Mouse (Mus musculus) hindbrain, postnatal 0 days (tissue): Measurements from ENCODE around the gene Lmo1. TPM values are rescaled to one million over a fixed set of nuclear protein-coding genes. Genes with fewer than 3 reads are reported as not detected.

Experiments used
- ATAC-seq: fragments of 200-750 bp; cut with Nextera tagmentation; 2 replicates; pipeline ENCODE4 v1.8.0; 2017; ENCODE audit warnings: mild to moderate bottlenecking, moderate TSS enrichment, moderate library complexity
- DNase-seq: peaks from one replicate; pipeline ENCODE4 v3.0.0-alpha.2; 2015; ENCODE audit warnings: low spot score
- H3K27ac ChIP-seq: fragments of 300-500 bp; sonication (generic); 2 replicates; pipeline ENCODE4 v1.5.1; 2014; ENCODE audit warnings: mild to moderate bottlenecking
- H3K27me3 ChIP-seq: fragments of 300-500 bp; sonication (generic); 2 replicates; pipeline ENCODE4 v1.6.1; 2014; ENCODE audit warnings: low read length, mixed read lengths; ENCODE audit not compliant: insufficient read depth
- H3K36me3 ChIP-seq: fragments of 300-500 bp; sonication (generic); 2 replicates; pipeline ENCODE4 v1.6.1; 2014; ENCODE audit warnings: low read length, mixed read lengths; ENCODE audit not compliant: insufficient read depth
- H3K4me1 ChIP-seq: fragments of 300-500 bp; sonication (generic); 2 replicates; pipeline ENCODE4 v1.6.1; 2014; ENCODE audit warnings: antibody characterized with exemption, low read length, mixed read lengths; ENCODE audit not compliant: insufficient read depth
- H3K4me2 ChIP-seq: fragments of 300-500 bp; sonication (generic); 2 replicates; pipeline ENCODE4 v1.6.1; 2014; ENCODE audit warnings: low read depth, mild to moderate bottlenecking, low read length, moderate library complexity, mixed read lengths
- H3K4me3 ChIP-seq: fragments of 300-500 bp; sonication (generic); 2 replicates; pipeline ENCODE4 v1.5.1; 2014; ENCODE audit warnings: low read length
- H3K9ac ChIP-seq: fragments of 300-500 bp; sonication (generic); replicated peaks from 2 replicates; pipeline ENCODE4 v1.6.1; 2014; ENCODE audit warnings: mild to moderate bottlenecking, low read length, moderate library complexity, mixed read lengths
- H3K9me3 ChIP-seq: fragments of 300-500 bp; sonication (generic); 2 replicates; pipeline ENCODE4 v1.6.1; 2016; ENCODE audit warnings: low read length, mixed read lengths
- CTCF ChIP-seq: IDR thresholded peaks from 2 replicates; pipeline ENCODE4 v1.5.1; 2016; ENCODE audit warnings: antibody characterized with exemption, control low read depth, low read depth
- WGBS: fragments of 180-500 bp; shearing (Covaris S2); extraction: QIAGEN DNeasy Blood & Tissue Kit; methylation state at CpG from one replicate; pipeline ENCODE4 v1.1.7; 2014; 5-methylcytosine and 5-hydroxymethylcytosine counted together
- polyA plus RNA-seq: library from polyadenylated mRNA; unstranded; fragments of >200 nt; fragmentation: Nextera tagmentation; extraction: Ambion mirVana; gene quantifications from 2 replicates; pipeline ENCODE4 v1.2.1, GENCODE M21; 2015
- total RNA-seq: library from RNA; depleted of rRNA; stranded (reverse); fragments of >200 nt; gene quantifications from 2 replicates; pipeline ENCODE4 v1.2.3, GENCODE M21; 2014

Lmo1 gene
- total and polyA plus RNA-seq, 2 experiments from 2014 or later: 48.4 to 53.0 TPM

DNA sequence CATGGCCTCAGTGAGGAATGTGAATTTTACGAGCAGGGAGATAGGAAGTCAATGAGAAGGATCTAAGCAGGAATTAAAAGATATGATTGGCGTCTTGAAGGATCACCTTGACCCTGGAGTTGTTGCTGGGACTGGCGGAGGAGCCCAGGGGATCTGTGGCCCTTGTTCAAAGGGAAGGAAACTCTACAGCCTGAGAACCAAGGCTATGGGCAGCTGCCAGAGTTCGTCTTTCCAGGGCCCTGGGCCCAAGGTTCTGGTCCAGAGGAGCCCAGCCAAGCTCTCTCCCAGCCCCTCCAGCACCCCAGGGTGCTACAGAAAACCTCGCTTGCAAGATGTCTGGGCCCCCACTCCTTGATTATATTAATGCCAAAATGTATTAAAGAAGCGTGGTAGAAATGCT lies 21.0 kb upstream of the Lmo1 start:
- no peak overlapping the region for H3K9ac ChIP-seq
- no peak overlapping the region for H3K4me2 ChIP-seq
- no peaks in the 10 kb centered on the region for H3K36me3 ChIP-seq
- no peak overlapping the region for H3K27ac ChIP-seq
- no peak overlapping the region for H3K4me3 ChIP-seq
- DNase-seq (no peak), ATAC-seq (no peak)
- peaks cover 17% of the 10 kb centered on the region for H3K4me1 ChIP-seq
- no peaks in the 10 kb centered on the region for H3K9me3 ChIP-seq
- TF ChIP-seq CTCF: no peak
- 49% methylated on average over 6 of the region's 6 CpGs for WGBS
- H3K27me3 ChIP-seq: no peaks in the 10 kb centered on the region

DNA sequence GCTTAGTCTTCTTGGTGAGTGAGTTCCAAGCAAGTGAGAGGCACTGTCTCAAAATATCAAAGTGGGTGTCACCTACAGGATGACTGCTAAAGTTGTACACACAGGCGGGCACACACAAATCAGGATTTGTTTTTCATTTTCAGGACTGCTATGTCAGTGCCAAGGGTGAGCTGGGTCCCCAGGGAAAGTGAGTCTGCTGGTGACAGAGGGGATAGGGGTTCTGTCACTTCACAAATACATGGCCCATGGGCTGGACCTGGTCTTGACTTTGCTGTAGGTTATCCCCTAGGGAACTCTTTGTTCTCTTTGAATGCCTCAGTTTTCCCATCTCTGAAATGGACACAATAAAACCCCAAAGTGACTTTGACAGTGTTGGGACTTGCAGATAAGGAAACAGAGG lies 19.8 kb upstream of the Lmo1 start:
- Histone ChIP-seq H3K9me3 (no peaks in the 10 kb centered on the region), H3K9ac (no peak overlapping the region), H3K36me3 (no peaks in the 10 kb centered on the region), H3K27me3 (no peaks in the 10 kb centered on the region), H3K4me3 (no peak overlapping the region), H3K27ac (no peak overlapping the region), H3K4me2 (no peak overlapping the region), H3K4me1 (peaks cover 22% of the 10 kb centered on the region)
- DNase-seq (no peak), ATAC-seq (no peak)
- 100% methylated on average over 1 of the region's 1 CpGs for WGBS
- TF ChIP-seq CTCF: no peak

DNA sequence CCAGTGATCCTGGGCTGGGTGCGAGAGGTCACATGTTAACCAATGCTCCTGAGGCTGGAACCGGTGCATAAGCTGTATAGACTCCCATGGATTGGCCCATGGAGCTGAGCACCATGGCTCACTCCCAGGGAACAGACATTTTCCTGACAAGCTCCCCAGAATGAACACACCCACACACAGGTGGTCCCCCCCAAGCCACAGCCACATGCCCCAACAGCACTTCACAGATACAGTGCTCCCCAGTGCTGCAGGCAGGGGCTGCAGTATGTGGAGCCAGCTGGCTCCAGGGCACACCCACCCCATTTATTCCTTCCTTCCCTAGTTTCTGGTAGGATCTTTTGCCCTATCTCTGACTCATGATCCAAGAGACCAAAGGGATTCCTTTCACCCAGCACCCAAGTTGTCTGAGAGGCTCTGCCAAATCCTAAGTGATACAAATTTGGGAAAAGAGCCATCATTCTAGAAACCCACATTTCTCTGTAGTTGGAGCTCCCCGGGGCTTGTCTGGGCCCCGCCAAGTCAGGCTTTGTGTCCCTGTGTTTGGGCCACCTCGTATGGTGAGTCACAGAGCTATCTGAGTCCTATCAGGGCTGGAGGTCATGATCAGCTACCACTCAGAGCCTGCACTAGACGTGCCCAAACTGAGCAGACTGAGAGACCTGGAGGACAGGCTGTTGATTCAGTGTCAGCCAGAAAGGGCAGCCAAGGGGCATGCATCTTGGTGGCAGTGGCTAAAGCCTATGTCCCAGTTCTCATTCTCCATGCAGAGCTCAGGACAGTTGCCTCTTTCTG lies 12.4 kb upstream of the Lmo1 start:
- Histone ChIP-seq H3K4me1 (peaks cover 12% of the 10 kb centered on the region), H3K9me3 (no peaks in the 10 kb centered on the region), H3K27me3 (no peaks in the 10 kb centered on the region; the same call in 1 of the 2 replicates), H3K4me2 (no peak overlapping the region), H3K27ac (no peak overlapping the region), H3K36me3 (no peaks in the 10 kb centered on the region), H3K4me3 (no peak overlapping the region), H3K9ac (no peak overlapping the region)
- no peak for ATAC-seq
- TF ChIP-seq CTCF: no peak
- WGBS: 77% methylated on average over 6 of the region's 6 CpGs
- no peak for DNase-seq

DNA sequence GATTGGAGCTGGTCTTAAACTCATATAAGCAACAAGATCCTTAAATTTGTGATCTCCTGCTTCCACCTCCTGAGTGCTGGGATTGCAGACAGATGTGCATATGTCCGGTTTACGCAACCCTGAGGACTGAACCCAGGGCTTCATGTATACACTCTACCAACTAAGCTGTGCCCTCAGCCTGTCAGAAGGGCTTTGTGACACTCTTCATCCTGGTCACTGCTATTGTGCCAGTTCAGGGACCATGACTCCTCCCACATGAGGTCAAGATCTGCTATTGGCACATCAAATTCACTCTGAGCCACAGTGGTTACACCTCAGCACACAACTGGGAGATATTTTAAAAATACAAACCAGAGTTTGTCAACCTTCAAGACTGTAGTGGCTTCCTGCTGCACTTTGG lies 11.0 kb upstream of the Lmo1 start:
- ATAC-seq (no peak), DNase-seq (no peak)
- 91% methylated on average over 2 of the region's 2 CpGs for WGBS
- no peaks in the 10 kb centered on the region for H3K9me3 ChIP-seq
- no peak for TF ChIP-seq CTCF
- H3K4me3 ChIP-seq: no peak overlapping the region
- H3K36me3 ChIP-seq: no peaks in the 10 kb centered on the region
- H3K4me1 ChIP-seq: peaks cover 5% of the 10 kb centered on the region; the same call in 1 of the 2 replicates
- H3K27ac ChIP-seq: no peak overlapping the region
- H3K27me3 ChIP-seq: no peaks in the 10 kb centered on the region; the same call in 1 of the 2 replicates
- no peak overlapping the region for H3K4me2 ChIP-seq
- H3K9ac ChIP-seq: no peak overlapping the region

DNA sequence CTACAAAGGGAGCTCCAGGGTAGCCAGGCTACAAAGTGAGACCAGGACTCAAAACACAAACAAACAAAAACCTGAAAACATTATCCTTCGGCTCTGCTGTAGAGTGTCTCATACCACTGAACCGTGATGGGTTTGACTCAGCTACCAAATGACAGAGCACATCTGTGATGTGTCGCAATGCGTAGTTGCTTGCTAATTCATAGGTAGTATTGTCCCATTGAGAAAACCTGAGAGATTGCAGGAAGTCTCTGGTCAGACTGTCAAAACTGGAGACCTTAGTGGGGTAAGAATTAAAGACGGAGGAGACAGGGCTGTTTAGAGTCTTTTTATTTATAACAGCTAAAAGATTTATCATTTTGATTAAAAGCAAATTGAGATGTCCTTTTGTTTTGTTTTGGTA lies 10.6 kb upstream of the Lmo1 start:
- no peak overlapping the region for H3K27ac ChIP-seq
- H3K4me1 ChIP-seq: peaks cover under 1% of the 10 kb centered on the region; the same call in 1 of the 2 replicates
- no peak for TF ChIP-seq CTCF
- H3K36me3 ChIP-seq: no peaks in the 10 kb centered on the region
- no peak overlapping the region for H3K4me2 ChIP-seq
- DNase-seq (no peak), ATAC-seq (no peak)
- H3K27me3 ChIP-seq: no peaks in the 10 kb centered on the region; the same call in 1 of the 2 replicates
- WGBS: 65% methylated on average over 5 of the region's 5 CpGs
- no peaks in the 10 kb centered on the region for H3K9me3 ChIP-seq
- H3K4me3 ChIP-seq: no peak overlapping the region
- no peak overlapping the region for H3K9ac ChIP-seq

DNA sequence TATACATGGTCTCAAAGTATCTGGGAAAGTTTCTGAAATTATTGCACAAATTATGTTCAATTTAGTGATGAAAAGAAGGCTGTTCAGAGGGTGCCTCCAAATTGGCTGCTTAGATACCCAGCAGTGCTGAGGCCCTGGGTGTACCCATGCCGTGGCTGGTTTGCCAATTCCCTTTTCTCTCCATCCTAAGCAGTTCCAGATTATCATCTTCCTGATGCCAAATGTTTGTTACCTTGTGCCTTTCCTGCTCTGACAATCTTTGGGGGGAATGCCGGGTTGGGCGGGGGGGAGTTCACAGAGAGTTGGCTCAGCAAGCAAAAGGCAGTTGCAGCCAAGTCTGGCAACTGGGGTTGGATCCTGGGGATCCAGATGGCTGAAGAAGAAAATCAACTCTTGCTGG lies 1.7 kb upstream of the Lmo1 start:
- TF ChIP-seq CTCF: no peak
- Histone ChIP-seq H3K36me3 (no peaks in the 10 kb centered on the region), H3K9ac (no peak overlapping the region), H3K4me3 (no peak overlapping the region), H3K9me3 (no peaks in the 10 kb centered on the region), H3K4me1 (peaks cover 10% of the 10 kb centered on the region; the same call in 1 of the 2 replicates), H3K27me3 (no peaks in the 10 kb centered on the region; the same call in 1 of the 2 replicates), H3K4me2 (no peak overlapping the region), H3K27ac (no peak overlapping the region)
- WGBS: 46% methylated on average over 3 of the region's 3 CpGs
- no peak for ATAC-seq
- no peak for DNase-seq
